Mouse (Mus musculus) liver, adult (tissue): ENCODE measurements at regions not wholly inside any gene's neighbourhood (a gene's known extent, or its start where the extent isn't known, plus 50 kb on each side); places are given as distances from the start of the nearest gene placed in this dataset.

Source experiments
- GATA4 ChIP-seq: IDR thresholded peaks from 2 replicates; pipeline ENCODE4 v1.6.1; 2014; ENCODE audit warnings: mild to moderate bottlenecking, low read length; ENCODE audit not compliant: insufficient replicate concordance

DNA sequence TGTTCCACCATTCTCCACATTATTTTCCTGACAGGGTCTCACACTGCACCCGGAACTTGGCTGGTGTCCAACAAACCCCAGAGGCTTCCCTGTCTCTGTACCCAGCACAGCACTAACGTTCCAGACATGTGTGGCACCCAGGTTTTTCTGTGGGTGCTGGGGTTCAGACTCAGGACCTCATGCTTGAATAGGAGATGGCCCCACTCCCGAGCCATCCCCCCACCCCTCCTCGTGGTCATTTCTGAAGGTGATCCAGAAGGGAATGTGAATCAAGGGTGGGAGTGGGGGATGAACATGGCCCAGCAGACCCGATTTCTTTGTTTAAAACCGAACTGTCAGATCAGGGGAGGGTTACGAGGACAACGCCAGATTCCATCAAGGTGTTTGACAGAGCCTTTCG is 245.6 kb downstream of the Tbc1d1 start:
- TF ChIP-seq GATA4, result no peak

DNA sequence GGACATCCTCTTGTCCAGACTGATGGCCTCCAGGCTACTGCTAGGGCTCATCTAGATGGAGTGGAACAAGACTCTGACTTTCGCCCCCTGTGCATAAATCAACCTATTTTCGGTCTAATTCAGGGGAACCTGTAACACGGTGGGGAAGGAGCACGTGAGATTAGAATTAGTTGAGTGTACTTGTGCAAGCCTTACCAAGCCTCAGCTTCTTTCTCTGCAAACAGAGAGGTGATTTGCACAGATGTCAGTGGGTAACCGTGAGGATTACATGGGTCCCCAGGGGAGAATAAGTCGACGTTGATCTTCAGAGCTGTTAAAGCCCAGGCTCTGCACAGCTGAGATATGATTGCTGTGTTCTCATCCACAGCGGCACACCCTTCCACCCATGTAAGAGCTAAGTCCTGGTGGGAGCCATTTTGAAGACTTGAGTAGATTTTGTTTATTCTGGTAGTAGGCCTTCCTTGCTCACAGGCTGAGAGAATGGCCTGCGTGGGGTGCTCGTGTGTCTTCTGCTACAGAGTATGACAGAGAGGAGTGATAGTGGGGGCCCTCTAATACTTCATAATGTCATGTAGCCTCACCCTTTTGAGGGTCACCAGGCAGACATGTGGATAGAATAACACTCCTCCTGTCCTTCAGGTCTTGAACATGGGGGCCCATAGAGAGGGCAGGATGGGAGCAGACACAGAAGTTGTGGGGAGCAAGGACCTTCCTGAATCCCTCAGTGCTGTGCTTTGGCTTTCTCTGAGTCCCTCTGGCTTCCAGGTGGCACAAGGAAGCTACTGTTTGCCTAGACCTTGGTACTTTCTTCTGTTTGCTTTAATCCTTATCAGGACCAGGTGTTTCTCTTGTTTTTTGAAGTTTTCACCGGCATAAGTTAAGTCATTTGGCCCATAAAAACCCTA is 247.2 kb downstream of the Tbc1d1 start:
- no peak for TF ChIP-seq GATA4

DNA sequence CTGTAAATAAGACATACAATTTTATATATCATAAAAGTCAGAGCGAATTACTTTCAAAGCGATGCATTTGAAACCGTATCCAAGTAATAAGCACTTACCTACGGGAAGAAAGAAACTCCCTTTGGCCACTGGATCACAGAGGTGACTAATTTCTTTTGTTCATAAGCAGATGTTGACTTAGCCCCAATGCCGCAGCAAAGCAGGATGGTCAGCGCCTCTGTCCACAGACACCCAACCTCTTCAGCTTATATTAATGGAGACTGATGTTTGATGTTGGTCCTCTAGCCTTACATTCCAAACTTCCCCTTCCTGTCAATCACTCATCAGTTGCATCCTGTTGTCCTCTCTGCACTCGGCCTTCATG is 247.9 kb downstream of the Tbc1d1 start:
- TF ChIP-seq GATA4, result no peak

DNA sequence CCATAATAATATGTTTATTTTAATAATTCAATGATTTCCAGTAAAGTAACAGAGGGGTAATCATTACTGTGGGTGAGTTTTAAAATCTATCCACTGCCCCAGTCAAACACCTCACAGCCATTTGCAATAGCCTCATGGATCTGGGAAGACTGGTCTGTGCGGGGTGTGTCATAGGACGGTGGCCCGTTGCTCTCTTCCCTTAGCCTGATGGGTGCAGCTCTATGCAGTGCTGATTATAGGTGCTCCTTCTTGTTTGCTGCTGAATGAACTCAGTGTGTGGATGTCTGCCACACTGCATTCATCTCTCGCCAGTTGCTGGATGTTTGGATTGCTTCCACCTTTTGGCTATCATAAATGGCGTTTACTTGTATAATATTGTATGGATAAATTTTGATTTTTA is 248.4 kb downstream of the Tbc1d1 start:
- no peak for TF ChIP-seq GATA4

DNA sequence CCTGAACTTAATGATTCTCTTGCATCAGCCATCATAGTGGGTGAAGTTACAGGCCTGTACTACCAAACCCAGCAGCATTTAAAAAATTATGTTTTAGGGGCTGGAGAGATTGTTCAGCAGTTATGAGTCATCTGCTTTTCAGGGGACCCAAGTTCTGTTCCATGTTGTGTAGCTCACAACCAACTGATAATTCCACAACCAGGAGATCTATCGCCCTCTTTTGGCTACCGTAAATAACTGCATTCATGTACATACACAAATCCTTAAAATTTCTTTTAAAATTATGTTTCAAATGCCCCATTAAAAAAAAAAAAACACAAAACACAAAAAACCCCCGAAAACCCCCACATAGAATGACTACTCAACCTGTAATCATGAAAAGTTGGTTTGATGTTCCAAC is 252.8 kb downstream of the Tbc1d1 start:
- no peak for TF ChIP-seq GATA4

DNA sequence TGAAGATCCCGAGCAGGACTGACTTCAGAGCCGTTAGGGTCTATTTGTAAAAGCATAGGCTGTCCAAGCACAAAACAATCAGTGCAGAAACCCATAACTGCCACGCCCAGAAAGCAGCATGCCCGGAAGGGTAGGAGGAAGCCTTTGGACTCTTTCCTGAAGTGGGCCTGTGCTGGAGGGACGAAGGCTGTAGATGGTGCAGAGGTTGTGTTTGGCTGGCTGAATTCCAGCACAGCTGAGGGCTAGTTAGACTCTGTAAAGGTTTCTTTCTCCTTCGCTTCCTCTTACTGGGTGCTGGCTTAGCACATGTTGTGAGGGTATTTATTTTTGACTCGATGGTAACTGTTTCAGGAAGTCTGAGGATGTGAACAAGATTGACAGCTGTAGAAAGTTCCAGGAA is 254.5 kb downstream of the Tbc1d1 start:
- no peak for TF ChIP-seq GATA4

DNA sequence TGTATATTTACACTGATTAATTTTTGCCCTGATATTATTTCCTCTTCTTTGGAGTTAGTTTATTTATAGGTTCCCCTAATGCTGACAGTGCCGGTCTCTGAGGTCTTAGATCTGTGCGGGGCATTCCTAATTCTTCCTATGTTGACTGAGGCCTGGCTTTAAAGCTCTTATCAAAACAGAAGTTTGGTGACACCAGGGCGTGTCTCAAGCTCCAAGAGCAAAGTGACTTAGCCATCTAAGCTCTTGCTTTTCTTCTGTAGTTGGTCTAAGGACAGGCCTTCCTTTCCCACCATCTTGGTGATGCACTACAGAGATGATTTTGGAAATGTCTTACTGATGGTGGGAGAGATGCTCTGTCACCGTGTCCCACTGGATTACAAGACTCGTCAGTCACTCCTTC is 258.4 kb downstream of the Tbc1d1 start:
- no peak for TF ChIP-seq GATA4

DNA sequence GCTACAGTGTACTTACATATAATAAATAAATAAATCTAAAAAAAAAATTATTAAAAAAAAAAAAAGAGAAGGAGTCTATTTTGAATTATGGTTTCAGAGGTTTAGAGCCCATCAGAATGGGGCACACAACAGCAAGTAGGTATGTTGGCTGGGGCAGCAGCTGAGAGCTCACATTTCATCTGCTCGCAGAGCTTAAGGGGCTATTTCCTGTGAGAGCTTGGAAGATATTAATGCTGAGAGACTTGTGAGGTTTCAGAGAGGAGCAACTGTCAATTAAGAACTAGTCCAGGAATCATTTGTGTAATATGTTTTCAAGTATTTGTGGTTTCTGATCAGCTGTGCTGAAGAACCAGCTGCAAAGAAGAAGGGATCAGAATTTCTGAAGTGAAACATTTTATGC is 263.3 kb downstream of the Tbc1d1 start:
- no peak for TF ChIP-seq GATA4

DNA sequence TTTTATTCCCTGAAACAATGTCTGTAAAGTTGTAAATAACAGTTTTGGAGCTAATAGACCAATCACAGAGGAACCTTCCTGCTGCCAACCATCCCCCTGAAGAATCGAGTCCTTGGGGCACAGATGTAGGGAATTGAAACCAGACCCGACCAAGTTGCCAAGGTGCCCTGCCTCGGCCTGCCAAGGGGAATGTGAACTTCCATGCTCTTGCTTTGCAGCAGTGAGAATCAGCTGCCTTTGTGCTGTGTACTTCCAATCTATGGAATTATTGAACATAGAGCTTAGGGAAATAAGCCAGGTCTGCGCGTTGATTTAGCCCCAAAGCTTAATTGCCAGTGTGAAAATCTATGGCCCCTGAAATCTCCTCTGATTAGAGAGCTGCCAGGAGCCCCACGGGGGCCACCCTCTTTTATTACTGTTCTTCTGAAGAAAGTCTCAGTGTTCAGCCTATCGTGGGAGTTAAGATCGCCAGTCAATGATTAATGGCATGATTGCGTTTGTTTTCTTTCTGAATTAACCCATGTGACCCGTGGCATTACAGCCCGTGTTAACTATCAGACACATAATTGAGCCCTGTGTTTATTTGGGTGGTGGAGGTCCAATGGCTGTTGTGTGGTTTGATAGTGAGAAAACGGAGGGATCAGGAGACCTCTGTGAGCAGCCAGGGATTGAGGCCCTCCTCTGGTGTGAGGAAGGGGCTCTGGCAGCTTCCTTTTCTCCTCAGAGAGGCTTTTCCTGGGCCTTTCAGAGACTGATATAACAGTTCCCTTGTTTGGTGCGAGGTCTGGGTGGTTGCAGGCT is 266.9 kb downstream of the Tbc1d1 start:
- no peak for TF ChIP-seq GATA4

DNA sequence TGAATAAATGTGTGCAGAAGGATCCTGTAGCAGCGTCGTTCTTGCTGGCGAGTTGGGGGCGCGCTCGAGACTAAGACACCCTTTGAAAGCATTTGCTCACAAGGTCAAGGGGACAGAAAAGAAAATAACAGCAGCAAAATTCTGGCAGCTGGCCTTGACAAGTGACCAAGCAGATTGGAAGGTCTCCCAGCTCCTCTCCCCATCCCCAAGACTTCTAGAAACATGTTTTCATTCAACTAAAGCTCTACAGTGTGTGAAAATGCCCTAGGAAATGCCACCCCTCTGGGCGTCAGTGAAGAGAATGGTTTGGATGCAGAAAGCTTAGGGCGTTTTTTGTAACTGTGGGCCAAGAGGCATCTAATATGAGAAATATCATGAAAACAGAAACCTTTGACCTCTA is 272.7 kb downstream of the Tbc1d1 start:
- TF ChIP-seq GATA4, result no peak

DNA sequence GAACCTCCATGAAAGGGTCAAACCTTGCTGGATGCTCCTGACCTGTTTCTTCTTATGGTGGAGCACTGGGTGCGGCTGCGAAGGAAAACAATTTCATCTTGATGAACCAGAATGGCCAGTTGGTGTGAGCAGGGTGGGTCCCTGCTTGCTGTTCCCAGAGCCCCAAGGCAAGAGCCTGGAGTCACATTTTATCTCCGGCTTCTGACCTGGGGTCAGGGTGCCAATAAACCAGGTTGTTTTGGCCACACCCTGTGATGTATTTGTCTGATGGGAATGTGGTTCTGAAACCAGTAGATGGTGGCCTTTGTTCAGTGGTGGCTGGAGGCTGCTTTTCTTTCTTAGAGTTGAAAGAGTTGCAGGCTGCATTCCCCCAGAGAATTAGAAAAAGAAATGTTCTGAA is 274.4 kb downstream of the Tbc1d1 start:
- TF ChIP-seq GATA4, result no peak

DNA sequence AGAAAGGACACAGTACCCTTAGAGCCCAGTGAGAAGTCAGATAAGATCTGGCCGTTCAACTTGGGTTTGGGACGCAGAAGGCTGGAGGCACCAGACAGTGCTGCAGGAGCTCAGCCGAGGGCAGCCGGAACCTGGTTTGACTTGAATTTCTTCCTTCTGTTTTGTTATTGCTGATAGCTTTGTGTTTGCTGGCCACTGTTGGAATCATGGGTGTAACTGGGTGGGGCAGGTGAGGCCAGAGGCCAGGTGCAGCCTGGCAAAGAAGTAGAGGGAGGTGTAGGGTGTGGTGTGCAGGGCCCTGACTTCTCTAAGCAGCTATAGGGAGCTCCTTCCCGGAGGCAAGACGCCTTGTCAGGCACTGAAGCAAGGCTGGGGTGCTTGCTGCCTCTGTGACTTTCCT is 275.5 kb downstream of the Tbc1d1 start:
- no peak for TF ChIP-seq GATA4

DNA sequence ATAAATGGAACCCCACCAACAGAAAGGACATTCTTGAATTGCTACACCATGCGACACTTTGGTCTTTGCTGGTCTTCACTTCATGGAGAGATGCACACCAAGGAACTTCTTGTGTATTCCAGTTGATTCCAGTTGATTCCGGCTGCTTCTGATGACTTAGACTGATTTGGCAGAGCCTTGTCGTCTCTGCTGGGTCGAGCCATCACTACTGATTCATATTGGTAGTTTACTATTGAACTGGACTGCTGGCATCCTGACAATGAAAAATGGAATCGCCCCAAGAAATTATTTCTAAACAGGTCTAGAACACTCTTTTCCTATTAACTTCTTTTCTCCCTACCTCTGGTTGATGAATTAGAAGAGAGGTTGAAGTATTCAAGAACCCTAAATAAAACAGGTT is 277.7 kb downstream of the Tbc1d1 start:
- TF ChIP-seq GATA4, result no peak

DNA sequence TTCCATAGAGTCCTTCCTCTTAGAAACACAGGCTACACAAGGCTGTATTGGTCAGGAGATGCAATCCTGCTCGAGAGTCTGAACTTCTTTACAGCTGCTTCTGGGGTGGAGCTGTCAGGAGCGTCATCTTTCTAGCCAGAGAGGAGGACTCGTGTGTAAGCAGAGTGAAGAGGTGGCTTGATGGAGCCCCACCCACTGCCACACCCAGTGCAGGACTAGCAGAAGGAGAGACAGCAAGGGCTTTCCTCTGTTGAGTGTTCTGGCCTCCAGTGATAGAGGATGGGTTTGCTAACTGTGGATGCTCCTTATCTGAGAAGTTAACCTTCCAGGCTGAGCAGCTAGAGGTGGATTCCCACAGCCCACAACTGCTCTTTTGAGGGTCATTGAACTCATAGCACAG is 279.4 kb downstream of the Tbc1d1 start:
- no peak for TF ChIP-seq GATA4

DNA sequence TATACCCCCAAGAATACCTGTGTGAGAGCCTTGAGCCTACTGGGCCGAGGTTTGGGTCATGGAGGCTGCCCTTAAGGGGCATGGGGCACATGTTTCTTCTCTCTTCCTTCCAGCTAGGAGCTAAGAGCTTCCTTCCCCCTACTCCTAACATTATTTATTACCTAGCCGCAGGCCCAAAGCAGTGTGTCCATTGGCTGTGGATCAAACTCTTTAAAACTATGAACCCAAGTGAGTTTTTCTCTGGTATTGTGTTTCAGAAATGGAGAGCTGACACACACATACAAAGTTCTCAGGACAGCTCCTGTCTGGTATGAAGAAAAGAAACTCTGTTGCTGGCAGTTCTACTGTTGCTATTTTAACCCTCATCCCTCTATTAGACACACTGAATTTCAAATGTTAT is 279.9 kb downstream of the Tbc1d1 start:
- no peak for TF ChIP-seq GATA4

DNA sequence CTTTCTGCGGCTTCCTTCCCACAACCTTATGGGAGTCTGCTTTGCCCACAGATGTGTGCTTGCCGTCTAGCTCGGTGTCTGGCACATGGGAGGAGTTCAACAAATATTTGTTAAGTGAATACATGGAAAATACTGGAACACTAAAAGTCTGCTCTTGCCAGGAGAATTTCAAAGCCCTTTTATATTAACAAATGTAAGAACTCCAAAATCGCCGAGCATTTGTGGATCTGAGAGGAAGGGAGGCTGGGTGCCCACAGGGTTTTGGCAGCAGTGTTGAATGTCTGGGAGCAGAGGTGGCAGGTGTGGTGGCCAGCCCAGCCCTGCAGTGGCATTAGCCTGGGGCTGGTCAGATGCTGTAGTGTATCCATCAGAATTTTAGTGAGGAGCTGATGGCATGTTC is 281.6 kb downstream of the Tbc1d1 start:
- TF ChIP-seq GATA4, result no peak

DNA sequence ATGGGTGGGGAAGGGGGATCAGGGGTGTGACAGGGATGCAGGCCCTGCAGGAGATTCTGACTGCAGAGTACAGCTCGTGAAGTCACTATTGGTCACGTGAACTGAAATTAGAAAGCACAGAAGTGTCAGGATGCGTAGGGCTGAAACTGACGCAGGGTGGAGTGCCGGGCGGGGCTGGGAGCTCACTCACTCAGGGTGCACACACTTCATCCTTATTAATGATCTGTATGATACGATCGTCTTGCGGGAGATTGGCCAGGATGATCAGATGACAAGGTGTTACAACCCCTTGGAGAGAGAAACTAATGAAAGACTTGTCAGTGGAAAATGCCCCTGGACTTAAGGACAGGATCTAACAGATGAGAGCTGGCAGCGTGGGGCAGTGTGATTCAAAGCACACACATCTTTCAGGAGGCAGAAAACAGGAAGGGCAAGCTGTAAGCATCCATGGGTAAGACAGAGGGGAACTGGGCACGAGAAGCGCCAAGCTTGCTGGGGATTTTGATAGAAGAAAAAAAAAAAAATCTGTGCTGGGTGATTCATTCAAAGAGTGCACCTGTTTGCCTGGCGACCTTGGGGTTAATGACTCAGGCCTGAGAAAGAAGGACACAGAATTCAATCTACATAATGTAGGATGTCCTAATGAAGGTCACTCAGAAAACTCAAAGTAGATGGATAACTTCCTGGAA is 282.5 kb downstream of the Tbc1d1 start:
- no peak for TF ChIP-seq GATA4

DNA sequence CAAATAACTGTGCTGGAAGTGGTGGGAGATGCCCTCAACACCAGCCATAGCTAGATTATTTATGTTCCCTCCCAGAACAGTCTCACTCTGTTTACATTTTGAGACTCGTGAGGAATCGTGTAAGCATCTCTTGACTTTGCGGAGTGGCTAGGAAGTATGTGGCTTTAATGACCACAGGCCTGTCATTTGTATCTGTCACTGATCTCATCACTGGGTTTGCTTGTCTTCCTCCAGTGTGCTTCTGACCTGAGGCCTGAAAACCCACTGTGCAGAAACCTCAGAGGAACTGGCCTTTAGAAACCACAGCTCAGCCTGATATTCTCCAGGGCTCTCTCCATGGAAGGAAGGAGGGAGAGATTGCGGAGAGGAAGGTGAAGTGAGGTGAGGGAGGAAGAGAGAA is 291.7 kb downstream of the Tbc1d1 start:
- no peak for TF ChIP-seq GATA4
